Mouse (Mus musculus): Measurements from ENCODE around the gene Pvrig. TPM values are rescaled to one million over a fixed set of nuclear protein-coding genes. Genes with fewer than 3 reads are reported as not detected.
"Not testable (repeated sequence)": the region's sequence is repeated elsewhere in the genome, so short reads cannot be mapped to it uniquely, and the experiment has no call there.

Pvrig gene
- 0.22 TPM in 1 of 2 replicates, not detected in the other for polyA plus RNA-seq (2015; fragmentation: Nextera tagmentation; extraction: Ambion mirVana)

DNA sequence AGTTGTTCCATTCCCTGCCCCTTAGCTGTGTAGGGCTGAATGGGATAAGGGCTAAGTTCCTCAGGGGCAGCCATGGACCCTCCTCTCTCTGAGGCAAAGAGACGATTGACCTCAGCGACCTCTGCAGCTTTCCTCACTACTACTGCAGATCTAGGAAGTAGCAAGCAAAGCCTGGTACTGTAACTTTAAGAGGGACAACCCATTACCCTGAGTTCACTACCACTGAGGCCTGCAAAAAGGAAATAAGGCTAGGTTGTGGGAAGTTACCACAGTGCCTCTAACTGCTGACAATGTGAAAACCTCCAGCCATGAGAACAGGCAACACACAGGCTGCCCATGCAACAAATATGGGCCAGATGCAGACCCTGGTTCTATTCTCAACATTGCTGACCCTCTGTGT lies at the start of gene Pvrig:
Gene Pvrig, plus strand, starts transcription at position 301 of the 400 bp plus-strand sequence.
- H3K9me3 ChIP-seq, result no peaks in the 10 kb centered on the region
- no peaks in the 10 kb centered on the region for H3K4me1 ChIP-seq
- no peak within 1 kb of the TSS for H3K27ac ChIP-seq
- no peak within 1 kb of the TSS for H3K4me2 ChIP-seq
- H3K27me3 ChIP-seq (replicated peaks), result no peaks in the 10 kb centered on the region
- H3K36me3 ChIP-seq (replicated peaks), result no peaks in the 10 kb centered on the region
- 75% methylated on average over 2 of the region's 2 CpGs for WGBS
- H3K9ac ChIP-seq, result no peak within 1 kb of the TSS
- no peak within 1 kb of the TSS for H3K4me3 ChIP-seq
- no peak for ATAC-seq (replicated peaks)

- no peak overlapping the region for H3K27ac ChIP-seq
- ATAC-seq (replicated peaks), result no peak
- no peaks in the 10 kb centered on the region for H3K9me3 ChIP-seq
- no peak overlapping the region for H3K4me3 ChIP-seq
- no peak overlapping the region for H3K9ac ChIP-seq
- no peaks in the 10 kb centered on the region for H3K27me3 ChIP-seq (replicated peaks)
- 0 out of 2 replicates have a peak, but pooled peaks cover 3% of the 10 kb centered on the region for H3K36me3 ChIP-seq (replicated peaks)
- no peaks in the 10 kb centered on the region for H3K4me1 ChIP-seq
- H3K4me2 ChIP-seq, result no peak overlapping the region
These were observed 47.6 kb upstream of the Pvrig start for GRCm38 (mm10) chr5:138294158-138294557.

DNA sequence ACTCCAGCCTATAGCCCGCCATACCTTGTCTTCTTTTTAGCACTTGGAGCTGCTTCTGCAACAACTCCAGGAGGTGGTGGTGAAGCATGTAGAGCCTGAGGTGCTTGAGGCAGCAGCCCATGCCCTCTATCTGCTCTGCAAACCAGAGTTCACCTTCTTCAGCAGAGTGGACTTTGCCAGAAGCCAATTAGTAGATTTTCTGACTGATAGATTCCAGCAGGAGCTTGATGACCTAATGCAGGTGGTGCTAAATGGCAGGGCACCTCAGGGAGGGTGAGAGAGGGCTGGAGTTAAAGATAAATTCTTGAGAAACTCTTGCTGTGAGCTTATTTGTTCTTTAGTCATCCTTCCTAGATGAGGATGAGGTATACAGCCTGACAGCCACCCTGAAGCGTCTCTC lies 42.1 kb upstream of the Pvrig start:
- no peak for ATAC-seq (replicated peaks)
- 91% methylated on average over 2 of the region's 2 CpGs for WGBS
- H3K27me3 ChIP-seq (replicated peaks), result no peaks in the 10 kb centered on the region
- no peaks in the 10 kb centered on the region for H3K9me3 ChIP-seq
- no peak overlapping the region for H3K4me2 ChIP-seq
- H3K4me3 ChIP-seq, result no peak overlapping the region
- H3K27ac ChIP-seq, result no peak overlapping the region
- H3K4me1 ChIP-seq, result no peaks in the 10 kb centered on the region
- H3K9ac ChIP-seq, result no peak overlapping the region
- 0 out of 2 replicates have a peak, but pooled peaks cover 3% of the 10 kb centered on the region for H3K36me3 ChIP-seq (replicated peaks)

DNA sequence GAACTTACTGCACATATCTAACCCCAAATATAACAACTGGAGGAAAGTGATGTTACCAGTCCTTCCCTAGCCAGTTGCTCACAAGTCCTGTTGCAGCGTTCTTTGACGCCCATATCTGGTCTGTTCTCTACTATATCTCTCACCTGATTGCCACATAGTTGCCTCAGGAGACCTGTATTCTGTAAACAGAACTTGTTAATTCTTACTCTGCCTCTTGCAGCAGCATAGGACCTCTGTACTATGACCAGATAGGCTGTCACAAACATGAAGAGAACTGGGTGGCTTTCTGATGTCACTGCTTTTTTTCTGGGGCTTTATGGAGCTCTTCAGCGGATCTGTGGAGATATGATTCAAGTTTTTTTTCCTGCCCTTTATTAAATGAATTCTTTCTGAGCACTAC lies 29.0 kb upstream of the Pvrig start:
- Histone ChIP-seq H3K4me3 (no peak overlapping the region), H3K9ac (no peak overlapping the region), H3K9me3 (no peaks in the 10 kb centered on the region), H3K27me3 (replicated peaks) (no peaks in the 10 kb centered on the region), H3K36me3 (replicated peaks) (no peaks in the 10 kb centered on the region), H3K4me2 (no peak overlapping the region), H3K4me1 (no peaks in the 10 kb centered on the region), H3K27ac (no peak overlapping the region)
- ATAC-seq (replicated peaks), result no peak
- 87% methylated on average over 3 of the region's 3 CpGs for WGBS

DNA sequence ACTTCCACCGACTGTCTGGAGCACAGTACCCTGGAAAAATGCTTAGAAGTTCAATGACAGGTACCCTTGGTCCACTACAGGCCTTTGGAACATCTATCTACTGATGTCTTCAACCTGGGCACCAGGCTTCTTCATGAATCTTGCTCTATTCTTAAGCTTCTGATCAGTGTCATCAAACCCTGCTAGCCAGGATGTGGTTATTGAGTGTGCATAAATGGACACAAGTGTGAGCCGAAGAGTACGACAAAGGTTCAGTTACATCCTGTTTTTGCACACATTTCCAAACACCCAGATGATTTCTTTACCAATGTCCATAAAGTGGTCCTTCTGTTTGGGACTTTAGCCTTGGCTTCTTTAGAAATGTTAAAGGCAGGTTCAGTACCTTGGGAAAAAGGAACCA lies 1.5 kb downstream of the Pvrig start:
- 90% methylated on average over 3 of the region's 3 CpGs for WGBS
- Histone ChIP-seq H3K9me3 (no peaks in the 10 kb centered on the region), H3K4me1 (no peaks in the 10 kb centered on the region), H3K9ac (no peak overlapping the region), H3K4me3 (no peak overlapping the region), H3K27me3 (replicated peaks) (no peaks in the 10 kb centered on the region), H3K36me3 (replicated peaks) (no peaks in the 10 kb centered on the region), H3K4me2 (no peak overlapping the region), H3K27ac (no peak overlapping the region)
- ATAC-seq (replicated peaks), result no peak

- H3K27me3 ChIP-seq (replicated peaks); ATAC-seq (replicated peaks); H3K9me3 ChIP-seq; H3K27ac ChIP-seq; H3K4me3 ChIP-seq; H3K36me3 ChIP-seq (replicated peaks); H3K4me1 ChIP-seq; H3K4me2 ChIP-seq; H3K9ac ChIP-seq: not testable (repeated sequence)
- WGBS, result 92% methylated on average over 6 of the region's 7 CpGs
These were observed 21.4 kb downstream of the Pvrig start for GRCm38 (mm10) chr5:138363208-138363607.

DNA sequence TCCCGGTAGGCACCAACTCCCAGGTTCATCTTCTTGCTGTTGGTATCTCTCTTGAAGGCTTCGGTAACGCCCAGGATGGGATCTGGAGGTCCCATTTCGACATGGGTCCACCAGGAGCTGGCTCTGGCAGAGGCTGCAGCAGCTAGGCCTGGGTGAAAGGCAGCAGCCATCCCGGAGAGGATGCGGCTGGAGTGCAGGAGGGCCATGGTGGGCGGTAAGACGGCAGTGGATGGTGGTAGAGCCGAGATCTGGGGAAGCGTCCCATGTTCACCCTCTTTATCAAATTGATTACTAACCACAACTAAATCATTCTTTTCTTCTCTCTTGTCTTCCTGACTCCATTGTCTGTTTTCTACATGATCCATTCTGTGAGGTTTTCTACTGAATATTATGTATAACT lies 23.6 kb downstream of the Pvrig start:
- H3K4me1 ChIP-seq; H3K4me2 ChIP-seq; H3K9me3 ChIP-seq; H3K4me3 ChIP-seq; H3K36me3 ChIP-seq (replicated peaks); H3K27me3 ChIP-seq (replicated peaks); H3K27ac ChIP-seq; ATAC-seq (replicated peaks); H3K9ac ChIP-seq: not testable (repeated sequence)
- WGBS, result 87% methylated on average over 10 of the region's 10 CpGs

Other genes with a start within 250 kb of the Pvrig start
- 104 and 111 TPM in 2 replicates for gene Zscan21, start 225.1 kb upstream of the Pvrig start, polyA plus RNA-seq (2015; fragmentation: Nextera tagmentation; extraction: Ambion mirVana)
- gene Zfp113, start 186.2 kb upstream of the Pvrig start, polyA plus RNA-seq (2015; fragmentation: Nextera tagmentation; extraction: Ambion mirVana), result 31.6 and 33.7 TPM in 2 replicates
- 310 and 323 TPM in 2 replicates for gene Cops6, start 180.9 kb upstream of the Pvrig start, polyA plus RNA-seq (2015; fragmentation: Nextera tagmentation; extraction: Ambion mirVana)
- gene Ap4m1, start 170.0 kb upstream of the Pvrig start, polyA plus RNA-seq (2015; fragmentation: Nextera tagmentation; extraction: Ambion mirVana), result 28.5 and 30.5 TPM in 2 replicates
- gene Mcm7, start 169.5 kb upstream of the Pvrig start, polyA plus RNA-seq (2015; fragmentation: Nextera tagmentation; extraction: Ambion mirVana), result 93.3 and 95.3 TPM in 2 replicates
- gene Taf6, start 154.5 kb upstream of the Pvrig start, polyA plus RNA-seq (2015; fragmentation: Nextera tagmentation; extraction: Ambion mirVana), result 83.6 and 86.5 TPM in 2 replicates
- gene Cnpy4, start 154.5 kb upstream of the Pvrig start, polyA plus RNA-seq (2015; fragmentation: Nextera tagmentation; extraction: Ambion mirVana), result 33.3 and 35.5 TPM in 2 replicates
- gene Mblac1, start 147.6 kb upstream of the Pvrig start, polyA plus RNA-seq (2015; fragmentation: Nextera tagmentation; extraction: Ambion mirVana), result 15.1 and 18.5 TPM in 2 replicates
- gene Nxpe5, start 116.1 kb upstream of the Pvrig start, polyA plus RNA-seq (2015; fragmentation: Nextera tagmentation; extraction: Ambion mirVana), result 0.06 TPM in 1 of 2 replicates, not detected in the other
- gene Lamtor4, start 86.5 kb upstream of the Pvrig start, polyA plus RNA-seq (2015; fragmentation: Nextera tagmentation; extraction: Ambion mirVana), result 96.4 and 108 TPM in 2 replicates
- 19.5 and 20.8 TPM in 2 replicates for gene BC037034, start 77.9 kb upstream of the Pvrig start, polyA plus RNA-seq (2015; fragmentation: Nextera tagmentation; extraction: Ambion mirVana)
- gene Gal3st4, start 69.1 kb upstream of the Pvrig start, polyA plus RNA-seq (2015; fragmentation: Nextera tagmentation; extraction: Ambion mirVana), result 2.1 and 2.9 TPM in 2 replicates
- 0.04 and 0.09 TPM in 2 replicates for gene Gm43720, start 62.0 kb upstream of the Pvrig start, polyA plus RNA-seq (2015; fragmentation: Nextera tagmentation; extraction: Ambion mirVana)
- 218 and 231 TPM in 2 replicates for gene Gpc2, start 62.0 kb upstream of the Pvrig start, polyA plus RNA-seq (2015; fragmentation: Nextera tagmentation; extraction: Ambion mirVana)
- gene Stag3, start 61.7 kb upstream of the Pvrig start, polyA plus RNA-seq (2015; fragmentation: Nextera tagmentation; extraction: Ambion mirVana), result 8.3 and 9.7 TPM in 2 replicates
- gene Zfp157, start 99.5 kb downstream of the Pvrig start, polyA plus RNA-seq (2015; fragmentation: Nextera tagmentation; extraction: Ambion mirVana), result 70.4 and 79.7 TPM in 2 replicates
- not detected in 2 replicates for gene 1700123K08Rik, start 222.8 kb downstream of the Pvrig start, polyA plus RNA-seq (2015; fragmentation: Nextera tagmentation; extraction: Ambion mirVana)

Measured in midbrain, embryonic 15.5 days (tissue).